Mouse (Mus musculus): Measurements from ENCODE around the gene Adcy2. TPM values are rescaled to one million over a fixed set of nuclear protein-coding genes. Genes with fewer than 3 reads are reported as not detected.

Gene Adcy2
- total RNA-seq, 2 experiments from 2014 or later, result 0.66 to 1.1 TPM

DNA sequence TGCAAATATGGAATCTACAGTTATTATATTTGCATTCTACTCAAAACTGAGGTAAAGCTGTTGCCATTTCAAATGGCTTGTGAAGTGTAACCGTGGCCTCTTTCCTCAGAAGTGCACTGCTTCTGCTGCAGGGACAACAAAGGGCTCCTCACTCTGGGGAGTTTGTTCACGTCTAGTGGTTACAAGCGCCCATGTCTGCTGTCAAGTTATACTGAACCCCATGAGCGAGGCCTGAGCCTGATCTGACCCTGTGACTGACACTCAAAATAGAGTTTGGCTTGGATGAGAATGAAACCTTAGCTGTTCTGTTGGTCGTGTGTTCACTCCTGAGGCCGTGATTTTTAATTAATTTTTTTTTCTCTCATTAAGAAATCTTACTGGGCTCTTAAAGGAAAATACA lies 38.8 kb downstream of the Adcy2 start:
- no peak for DNase-seq

DNA sequence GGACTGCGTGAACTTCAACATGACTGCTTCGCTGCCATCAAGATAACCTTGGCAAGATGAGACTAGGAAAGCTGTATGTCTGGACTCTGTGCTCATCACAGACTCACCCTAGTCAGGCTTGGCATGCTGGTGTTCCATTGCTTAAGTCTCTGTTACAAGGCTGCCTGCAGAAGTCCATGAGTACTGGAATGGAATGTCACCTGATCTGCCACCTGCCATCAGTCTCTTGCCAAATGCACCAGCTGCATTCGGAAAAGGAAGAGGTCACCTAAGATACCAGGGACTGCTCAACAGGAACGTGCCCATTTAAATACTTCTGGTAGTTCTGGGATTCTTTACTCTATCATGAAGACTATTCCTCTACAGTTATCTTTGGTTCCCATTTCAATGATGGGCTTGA lies 39.9 kb downstream of the Adcy2 start:
- no peak for DNase-seq

- no peak for DNase-seq
These were observed 56.6 kb downstream of the Adcy2 start for GRCm38 (mm10) chr13:68942735-68943134.

DNA sequence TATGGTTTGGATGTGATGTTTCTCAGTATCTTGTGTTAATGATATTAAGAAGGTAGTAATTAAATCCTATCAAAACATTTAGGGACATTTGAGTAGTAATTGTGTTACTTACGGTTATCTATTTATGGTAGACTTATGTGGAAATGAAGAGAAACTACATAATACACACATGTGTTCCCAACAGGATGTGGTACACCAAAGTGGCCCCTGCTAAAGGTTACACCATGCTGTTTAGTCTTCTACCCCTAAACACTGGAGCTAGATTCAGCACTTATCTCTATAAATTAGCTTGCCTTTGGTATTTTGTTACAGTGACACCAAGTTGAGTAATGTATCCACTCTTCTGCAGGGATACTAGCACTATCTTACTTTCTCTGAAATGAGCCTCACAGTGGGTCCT lies 57.9 kb downstream of the Adcy2 start:
- DNase-seq, result no peak

DNA sequence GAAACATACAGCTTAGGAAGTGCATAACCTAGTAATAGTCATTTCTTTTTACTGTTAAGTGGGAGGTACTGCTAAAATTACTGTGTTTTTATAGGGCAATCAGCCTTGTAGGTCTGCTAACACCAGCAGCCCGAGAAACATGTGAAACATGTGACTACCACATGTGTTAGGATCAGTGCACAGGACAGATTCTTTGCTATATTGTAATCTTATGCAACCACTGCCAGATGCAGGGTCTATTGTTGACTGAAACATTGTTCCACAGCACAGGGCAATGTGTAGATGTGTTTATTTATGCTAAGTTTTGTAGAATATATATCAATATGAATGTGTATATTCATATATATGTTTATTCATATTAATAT lies 67.1 kb downstream of the Adcy2 start:
- no peak for DNase-seq

- DNase-seq, result no peak
These were observed 67.6 kb downstream of the Adcy2 start for GRCm38 (mm10) chr13:68931602-68932282.

DNA sequence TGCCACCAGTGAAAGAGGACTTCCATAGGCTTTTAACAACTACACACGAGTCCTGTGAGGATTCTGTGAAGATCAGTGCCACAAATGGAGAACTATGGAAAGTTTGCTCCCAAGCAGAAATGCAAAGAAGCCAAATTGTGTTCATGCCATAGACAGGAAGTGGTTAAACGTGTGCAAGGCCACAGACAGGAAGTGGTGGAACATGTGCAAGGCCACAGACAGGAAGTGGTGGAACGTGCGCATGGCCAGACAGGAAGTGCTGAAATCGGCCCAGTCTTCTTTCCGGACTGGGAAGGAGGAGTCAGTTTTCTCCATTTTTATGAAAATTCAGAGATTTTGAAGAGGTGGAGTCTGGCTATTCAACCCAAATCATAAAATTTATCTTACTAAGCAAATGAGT lies 70.9 kb downstream of the Adcy2 start:
- DNase-seq, result no peak

DNA sequence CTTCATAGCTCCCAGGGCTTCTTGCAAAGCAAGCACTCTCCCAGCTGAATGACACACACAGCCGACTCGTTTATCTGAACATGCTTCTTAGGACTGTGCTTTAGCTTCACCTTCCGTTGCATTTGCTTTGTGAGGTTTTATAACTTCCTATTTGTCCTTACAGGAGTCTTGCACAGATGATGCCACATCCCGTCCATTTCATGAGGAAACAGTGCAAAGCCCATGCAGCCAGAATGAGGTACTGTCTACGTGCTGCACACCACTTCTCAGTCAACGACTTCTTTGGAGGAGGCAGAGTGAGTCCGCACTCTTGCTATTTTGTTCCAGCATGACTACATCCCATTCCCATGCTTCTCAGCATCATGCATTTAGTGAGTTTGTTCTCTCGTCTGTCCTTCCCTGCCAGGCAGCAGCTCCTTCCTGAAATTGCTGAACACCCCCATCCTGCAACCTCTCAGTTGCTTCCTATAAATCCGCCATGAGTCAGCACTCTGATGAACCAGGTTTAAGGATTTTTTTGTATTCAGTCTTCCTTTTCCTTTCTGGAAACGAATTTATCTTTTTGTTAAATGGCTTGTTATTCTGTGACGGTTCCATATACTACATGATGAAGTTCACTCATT lies 85.6 kb downstream of the Adcy2 start:
- no peak for DNase-seq

DNA sequence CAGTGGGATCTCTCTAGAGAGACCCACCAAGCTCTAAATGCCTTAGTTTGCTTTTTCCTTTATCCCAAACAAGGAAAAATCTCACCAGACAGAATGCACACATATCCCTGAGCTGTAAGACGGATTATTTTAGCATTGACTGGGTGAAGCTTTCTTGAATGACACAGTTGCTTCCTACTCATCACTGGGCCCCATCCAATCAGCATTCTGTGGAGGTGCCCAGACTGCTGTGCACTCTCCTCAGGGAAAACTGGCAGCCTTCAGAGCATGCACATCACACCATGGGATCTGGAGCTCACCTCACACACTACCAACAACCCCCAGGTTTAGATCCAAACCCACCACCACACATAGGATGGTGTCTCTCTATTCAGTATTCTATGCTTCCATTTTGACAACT lies 92.7 kb downstream of the Adcy2 start:
- DNase-seq, result no peak

GRCm38 (mm10) chr13:68902708-68903107 lies 96.6 kb downstream of the Adcy2 start:
- DNase-seq, result no peak

- DNase-seq, result no peak
These were observed 109.3 kb downstream of the Adcy2 start for GRCm38 (mm10) chr13:68889929-68890593.

DNA sequence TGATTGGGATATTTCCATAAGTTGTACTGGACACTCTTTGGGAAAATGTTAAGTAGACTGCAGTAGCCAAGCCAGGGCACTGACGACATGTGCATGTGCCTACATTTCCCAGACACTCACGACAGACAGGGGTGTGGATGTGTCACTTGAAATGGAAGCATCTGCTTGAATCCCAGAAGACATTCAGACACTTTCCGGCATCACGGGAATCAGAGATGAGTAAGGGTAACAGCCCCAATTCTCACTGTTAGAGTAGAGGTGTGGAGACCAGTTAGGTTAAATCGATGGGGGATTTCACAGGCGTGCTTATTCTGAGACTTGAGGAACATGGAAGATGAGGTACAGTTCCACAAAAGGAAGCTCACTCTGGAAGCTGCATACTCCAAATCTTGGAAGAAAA lies 130.6 kb downstream of the Adcy2 start:
- no peak for DNase-seq

- DNase-seq, result no peak
These were observed 131.2 kb downstream of the Adcy2 start for GRCm38 (mm10) chr13:68867940-68868655.

GRCm38 (mm10) chr13:68860036-68860435 lies 139.3 kb downstream of the Adcy2 start:
- no peak for DNase-seq

DNA sequence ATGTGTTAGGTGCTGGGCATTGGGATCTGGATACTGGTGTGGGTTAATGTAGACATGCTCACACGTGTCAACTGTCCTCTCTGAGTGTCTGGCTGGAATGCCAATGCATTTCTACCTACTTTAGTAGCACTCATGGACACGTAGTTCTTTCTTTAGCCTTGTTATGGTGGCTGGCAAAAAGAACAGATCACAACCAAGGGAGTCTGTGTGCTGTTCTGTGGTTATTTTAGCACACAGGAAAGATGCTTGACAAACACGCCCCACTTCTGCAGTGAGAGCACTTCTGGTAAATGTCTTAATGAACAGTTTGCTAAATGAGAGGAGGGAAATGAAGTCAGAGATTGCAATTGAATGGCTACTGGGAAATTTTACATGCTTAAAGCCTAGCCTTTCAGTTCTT lies 151.1 kb downstream of the Adcy2 start:
- DNase-seq, result no peak

DNA sequence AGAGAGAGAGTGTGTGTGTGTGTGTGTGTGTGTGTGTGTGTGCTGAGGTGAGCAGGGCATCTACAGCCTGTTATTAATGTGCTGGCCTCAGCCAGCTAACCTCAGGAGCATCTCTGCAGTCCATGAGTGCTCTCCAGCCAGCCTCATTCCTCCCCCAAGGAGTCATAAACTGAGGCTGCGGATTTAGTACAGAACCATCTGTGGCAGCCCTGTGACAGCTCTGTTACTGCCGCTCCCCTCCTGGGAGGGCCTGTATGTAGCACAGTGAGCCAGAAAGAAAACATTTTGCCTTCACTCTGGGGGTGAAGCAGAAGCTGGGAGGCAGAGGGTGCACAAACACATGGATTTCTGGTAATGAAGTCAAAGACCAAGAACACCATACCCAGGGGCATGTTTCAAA lies 159.8 kb downstream of the Adcy2 start:
- DNase-seq, result no peak

DNA sequence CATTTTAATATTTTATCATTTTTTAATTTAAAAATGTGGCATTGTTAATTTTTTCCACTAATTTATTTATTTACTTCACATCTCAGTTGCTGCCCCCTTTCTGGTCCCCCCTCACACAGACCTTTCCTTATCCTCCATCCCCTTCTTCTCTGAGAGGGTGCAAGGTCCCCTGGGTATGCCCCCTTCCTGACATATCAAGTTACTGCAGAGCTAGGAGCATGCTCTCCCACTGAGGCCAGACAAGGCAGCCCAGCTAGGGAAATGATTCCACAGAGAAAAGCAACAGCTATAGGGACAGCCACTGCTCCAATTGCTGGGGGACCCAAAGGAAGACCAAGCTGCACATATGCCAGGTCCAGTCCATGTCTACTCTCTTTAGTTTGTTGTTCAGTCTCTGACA lies 163.2 kb downstream of the Adcy2 start:
- DNase-seq, result no peak

GRCm38 (mm10) chr13:68835424-68836045 lies 163.8 kb downstream of the Adcy2 start:
- no peak for DNase-seq

DNA sequence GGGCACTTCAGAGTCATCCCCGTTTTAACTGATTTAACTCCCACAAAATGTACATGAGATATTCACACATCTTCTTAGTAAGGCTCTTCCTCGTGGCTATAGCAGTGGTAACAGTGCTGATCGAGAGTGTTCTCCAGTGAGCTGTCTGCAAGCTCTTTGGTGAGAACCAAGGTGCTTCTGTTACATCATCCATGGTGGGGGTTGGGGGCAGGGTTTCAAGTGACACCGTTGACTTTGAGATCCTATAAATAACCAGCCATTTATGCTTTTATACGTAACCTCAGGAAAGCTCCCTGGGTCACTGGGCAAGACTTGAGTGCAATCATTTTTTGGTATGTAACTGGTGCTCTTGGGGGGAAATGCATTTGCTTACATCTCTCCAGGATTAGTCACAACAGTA lies 167.2 kb downstream of the Adcy2 start:
- no peak for DNase-seq

DNA sequence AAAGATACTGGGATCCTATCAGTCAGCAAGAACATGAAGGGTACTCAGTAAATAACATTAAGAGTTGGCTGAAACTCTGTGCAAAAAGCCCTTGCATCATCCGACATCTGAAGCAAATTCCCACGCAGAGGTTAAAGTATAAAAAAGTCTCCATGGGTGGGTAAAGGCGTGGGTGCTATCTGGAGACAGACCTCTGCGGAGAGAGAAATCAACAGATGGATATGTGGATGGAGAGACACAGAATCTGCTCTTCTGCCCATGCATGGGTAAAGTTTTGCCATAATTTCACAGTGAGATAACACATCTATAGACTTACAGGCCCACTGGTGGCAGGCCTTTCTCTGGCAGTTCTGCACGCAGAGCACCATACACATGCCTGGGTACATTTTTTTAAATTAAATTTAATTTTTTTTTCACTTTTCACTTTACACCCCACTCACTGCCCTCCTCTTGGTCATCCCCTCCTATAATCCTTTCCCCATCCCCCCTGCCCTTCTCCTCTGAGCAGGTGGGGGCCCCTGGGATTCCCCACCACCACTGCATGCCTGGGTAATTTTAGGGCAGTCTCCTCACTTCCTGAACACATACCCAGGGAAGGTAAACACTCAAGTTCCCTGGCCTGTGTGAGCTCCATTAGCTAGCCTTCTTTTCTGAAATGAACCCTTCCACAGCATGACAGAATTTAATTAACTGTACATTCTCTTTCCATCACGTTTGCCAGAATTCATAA lies 169.1 kb downstream of the Adcy2 start:
- DNase-seq, result no peak

GRCm38 (mm10) chr13:68828441-68828840 lies 170.9 kb downstream of the Adcy2 start:
- no peak for DNase-seq

DNA sequence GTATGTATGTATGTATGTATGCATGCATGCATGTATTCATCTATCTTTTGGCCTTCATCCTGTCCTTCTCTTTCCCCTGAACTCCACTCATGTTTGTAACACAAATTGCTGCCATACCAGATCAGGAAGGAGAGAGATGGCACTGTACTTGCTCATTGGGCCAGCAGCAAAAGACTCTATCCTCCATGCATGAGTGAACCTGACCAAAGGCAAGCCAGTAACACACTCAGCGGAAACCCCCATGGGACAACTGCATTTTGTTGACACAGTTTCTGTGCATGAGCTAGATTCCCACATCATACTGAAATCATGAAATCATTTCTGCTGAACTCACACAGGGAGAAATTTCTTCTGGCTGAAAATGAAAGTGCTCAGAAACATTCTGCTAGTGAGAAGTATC lies 172.9 kb downstream of the Adcy2 start:
- DNase-seq, result no peak
